Mouse (Mus musculus) bone marrow, adult 2 months (tissue): ENCODE measurements around the gene Cenpv.

ENCODE experiments used
- CTCF ChIP-seq: fragments of 200-500 bp; IDR thresholded peaks from 2 replicates; pipeline ENCODE4 v1.5.1; 2011; ENCODE audit warnings: low read length, control low read depth; ENCODE audit not compliant: control insufficient read depth, insufficient read depth
- POLR2A ChIP-seq: fragments of 200-500 bp; IDR thresholded peaks from 2 replicates; pipeline ENCODE4 v1.6.1; 2011; ENCODE audit warnings: low read depth, mild to moderate bottlenecking, control low read depth, low read length, borderline replicate concordance; ENCODE audit not compliant: control insufficient read depth

- TF ChIP-seq CTCF (no peak), POLR2A (no peak)
Observed at GRCm38 (mm10) chr11:62541581-62541980, 2.5 kb upstream of the Cenpv start.
